Mouse (Mus musculus) C2C12 (cell line): ENCODE measurements at regions not wholly inside any gene's neighbourhood (a gene's known extent, or its start where the extent isn't known, plus 50 kb on each side); places are given as distances from the start of the nearest gene placed in this dataset.

Experiments used
- CEBPB ChIP-seq: IDR thresholded peaks from one replicate; pipeline ENCODE4 v1.6.1; 2011; ENCODE audit warnings: low read depth, mild to moderate bottlenecking, control low read depth, moderate library complexity
- CTCF ChIP-seq: IDR thresholded peaks from one replicate; pipeline ENCODE4 v1.5.1; 2011; ENCODE audit not compliant: control insufficient read depth, insufficient read depth, insufficient read length

GRCm38 (mm10) chr3:81289762-81290161, 253.5 kb downstream of the Pdgfc start:
- TF ChIP-seq CEBPB (no peak), CTCF (no peak)
